Mouse (Mus musculus) monocyte, adult 2 months (primary cell): ENCODE results near the gene Ear1.
"Not testable (repeated sequence)": the region's sequence is repeated elsewhere in the genome, so short reads cannot be mapped to it uniquely, and the experiment has no call there.

Experiments used
- DNase-seq, 2 experiments: peaks; one replicate each; pipeline ENCODE4 v3.0.0; 2022; ENCODE audit warnings: low spot score in 2 of 2, low read depth in 1 of 2

Gene Ear1

GRCm38 (mm10) chr14:43796905-43797470 is 78.3 kb downstream of the Ear1 start:
- DNase-seq, result not testable (repeated sequence)

- no peak for DNase-seq
Measured at GRCm38 (mm10) chr14:43796069-43796904, 79.0 kb downstream of the Ear1 start.

GRCm38 (mm10) chr14:43793811-43794210 is 81.5 kb downstream of the Ear1 start:
- DNase-seq, result not testable (repeated sequence)

- DNase-seq, result not testable (repeated sequence)
Measured at GRCm38 (mm10) chr14:43784645-43785044, 90.7 kb downstream of the Ear1 start, which contains the start of gene Gm8180. Gene Gm8180, minus strand, starts transcription at chr14:43784745.
